Mouse (Mus musculus) heart, adult 8-10 months (tissue): ENCODE results near the gene Cttn. TPM values are rescaled to one million over a fixed set of nuclear protein-coding genes. Genes with fewer than 3 reads are reported as not detected.

Source experiments
- DNase-seq: peaks from one replicate; pipeline ENCODE4 v3.0.0; 2022; ENCODE audit warnings: low spot score
- total RNA-seq, 4 experiments: library from RNA; stranded (reverse); gene quantifications; 2 replicates each; pipeline ENCODE4 v1.2.4; 2022

Cttn gene
- total RNA-seq, 4 experiments from 2014 or later, result 28.8 to 39.1 (median 30.8) TPM

GRCm38 (mm10) chr7:144391727-144392126 lies 79.1 kb downstream of the Cttn start:
- no peak for DNase-seq

DNA sequence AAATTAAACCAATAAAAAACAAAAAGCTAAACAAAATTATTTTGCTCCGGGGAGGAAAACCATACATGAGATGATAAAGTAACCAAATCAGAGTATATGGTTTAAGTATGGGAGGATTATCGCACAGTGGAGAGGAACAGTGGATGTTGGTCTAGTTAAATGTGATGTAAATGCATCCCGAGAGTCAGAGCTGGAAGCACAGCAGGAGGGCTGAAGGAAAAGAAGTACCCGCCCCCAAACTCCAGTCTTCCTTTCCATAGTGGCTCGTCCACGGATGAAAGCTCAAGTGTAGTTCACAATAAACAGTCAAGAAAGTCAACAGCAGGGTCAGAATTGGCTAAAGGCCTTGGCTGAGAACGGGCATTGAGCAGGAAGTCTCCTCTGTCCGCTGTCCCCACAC lies 80.1 kb downstream of the Cttn start:
- no peak for DNase-seq

GRCm38 (mm10) chr7:144389704-144390103 lies 81.1 kb downstream of the Cttn start:
- DNase-seq, result no peak

DNA sequence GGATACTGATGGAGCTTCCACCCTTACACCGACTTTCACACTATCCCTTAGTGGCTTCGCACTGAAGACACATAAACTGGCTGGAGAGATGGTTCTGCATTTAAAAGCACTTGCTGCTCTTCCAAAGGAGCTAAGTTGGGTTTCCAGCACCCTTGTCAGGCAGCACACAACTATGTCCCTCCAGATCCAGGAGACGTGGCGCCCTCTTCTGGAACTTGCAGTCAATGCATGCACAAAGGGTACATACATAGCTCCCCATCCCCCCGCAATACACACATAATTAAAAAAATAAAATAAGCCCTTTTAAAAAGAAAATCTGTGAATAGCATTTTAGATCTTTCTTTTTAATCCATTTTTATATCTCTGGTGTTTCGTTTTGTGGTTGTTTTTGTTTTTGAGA lies 83.3 kb downstream of the Cttn start:
- no peak for DNase-seq

Other genes with a start within 250 kb of the Cttn start
- gene Ppfia1, start 82.7 kb upstream of the Cttn start, total RNA-seq, result 10 to 100 TPM; 35.9 to 50.6 (median 43.5) TPM
- gene Fadd, start 111.5 kb upstream of the Cttn start, total RNA-seq, result 10 to 100 TPM in 1 of 4 experiments, 1 to 10 TPM in 3; 8.4 to 10.0 (median 9.4) TPM